Mouse (Mus musculus) layer of hippocampus, postnatal 25 days (tissue): ENCODE data around the gene Olfr191. TPM values are rescaled to one million over a fixed set of nuclear protein-coding genes. Genes with fewer than 3 reads are reported as not detected.
"Not testable (repeated sequence)": the region's sequence is repeated elsewhere in the genome, so short reads cannot be mapped to it uniquely, and the experiment has no call there.

ENCODE experiments used
- DNase-seq, 2 experiments: peaks; one replicate each; pipeline ENCODE4 v3.0.0; 2022; ENCODE audit warnings: mixed read lengths in 2 of 2, low spot score in 1 of 2; ENCODE audit errors: extremely low spot score in 1 of 2
- total RNA-seq, 2 experiments: library from RNA; stranded (reverse); gene quantifications; 2 replicates each; pipeline ENCODE4 v1.2.3; 2021

The Olfr191 gene
- total RNA-seq, result not detected

DNA sequence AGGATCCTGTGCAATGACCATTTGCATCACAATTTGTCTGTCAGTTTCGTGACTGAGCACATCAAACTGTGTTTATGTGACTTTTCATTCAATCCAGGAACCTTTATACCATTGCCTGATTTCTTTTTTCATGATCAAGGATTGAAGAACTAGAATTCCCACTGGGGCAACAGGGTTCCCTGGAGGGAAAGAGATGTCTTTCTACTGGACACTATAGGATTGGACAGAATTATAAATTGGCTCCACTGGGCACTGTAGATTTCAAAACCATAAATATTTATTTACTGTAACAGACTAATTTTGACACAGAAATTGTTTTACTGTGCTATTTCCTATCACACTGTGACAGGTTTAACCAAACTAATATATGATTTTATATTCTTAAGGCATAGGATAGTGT, at the start of gene Olfr191:
Gene Olfr191 (minus strand): TSS at position 101 of the 400 bp plus-strand sequence.
- DNase-seq, result not testable (repeated sequence)

DNA sequence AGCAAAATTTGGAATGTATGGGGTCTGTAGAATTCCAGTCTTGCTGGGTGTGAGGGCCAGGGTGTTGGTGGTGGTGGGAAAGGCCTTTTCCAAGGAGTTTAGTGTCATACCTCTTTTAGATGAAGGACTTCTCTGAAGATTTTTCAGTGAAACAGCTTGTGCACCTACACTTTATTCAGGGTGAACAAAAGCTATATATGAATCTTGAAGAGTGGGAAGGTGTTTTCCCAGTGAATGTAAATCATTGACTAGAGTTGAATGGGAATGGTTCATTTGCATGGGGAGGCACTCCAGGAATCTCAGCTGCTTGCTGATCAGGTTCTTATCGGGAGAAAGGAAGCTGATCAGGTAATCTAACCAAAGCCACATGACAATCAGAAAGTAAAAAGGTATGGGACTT, 41.1 kb upstream of the Olfr191 start:
- no peak for DNase-seq

- DNase-seq, result no peak
Measured at GRCm38 (mm10) chr16:59120969-59121368, 31.3 kb upstream of the Olfr191 start, which contains the start of gene Olfr194. Olfr194 (minus strand) TSS chr16:59121069.

GRCm38 (mm10) chr16:59111781-59112180, 22.2 kb upstream of the Olfr191 start, which contains the start of gene Olfr193:
Olfr193 (minus strand) TSS chr16:59111881.
- no peak for DNase-seq

- not testable (repeated sequence) for DNase-seq
Measured at GRCm38 (mm10) chr16:59108522-59108921, 18.9 kb upstream of the Olfr191 start.

- DNase-seq, result no peak
Measured at GRCm38 (mm10) chr16:59105312-59105711, 15.7 kb upstream of the Olfr191 start.

- not testable (repeated sequence) for DNase-seq
Measured at GRCm38 (mm10) chr16:59081113-59081512, 8.5 kb downstream of the Olfr191 start.

DNA sequence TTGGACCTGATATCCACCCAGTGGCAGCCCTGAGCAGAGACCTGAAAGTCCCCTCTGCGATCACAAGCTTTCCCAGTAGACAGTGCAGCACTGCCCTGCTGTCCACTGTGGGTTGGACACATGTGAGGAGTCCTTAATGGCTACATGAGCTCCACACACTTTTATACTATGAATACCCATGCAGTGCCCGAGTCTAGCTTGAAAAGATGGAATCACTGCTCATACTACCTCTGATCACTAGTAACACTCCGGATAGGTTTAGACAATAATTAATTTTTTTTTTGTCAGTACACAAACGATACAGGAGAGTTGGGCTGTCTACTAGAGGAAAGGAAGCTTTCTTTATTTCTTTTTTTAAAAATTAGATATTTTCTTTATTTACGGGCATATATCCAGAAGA, 11.7 kb downstream of the Olfr191 start, which contains the start of gene Olfr190:
Gene Olfr190 (minus strand): TSS at position 101 of the 400 bp plus-strand sequence.
- DNase-seq, result no peak

GRCm38 (mm10) chr16:59073520-59073919, 16.1 kb downstream of the Olfr191 start:
- DNase-seq, result no peak

GRCm38 (mm10) chr16:59071755-59072154, 17.9 kb downstream of the Olfr191 start:
- DNase-seq, result no peak

DNA sequence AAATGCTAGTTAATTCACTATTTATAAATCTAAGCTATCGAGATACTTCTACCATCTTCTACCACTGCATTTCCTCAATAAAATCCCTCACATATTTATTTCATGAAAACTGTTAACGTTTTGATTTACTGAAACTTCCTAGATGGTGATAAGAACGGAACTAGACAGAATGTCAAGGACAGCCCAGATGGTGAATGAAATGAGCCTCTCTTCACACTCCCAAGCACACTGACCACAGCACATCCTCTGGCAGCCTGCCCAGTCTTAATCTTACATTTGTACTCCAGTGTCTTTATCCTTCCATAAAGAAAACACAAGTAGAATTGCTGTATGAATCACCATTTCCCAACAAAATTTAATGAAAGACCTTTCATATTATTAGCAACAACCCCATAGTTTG, 27.2 kb downstream of the Olfr191 start:
- not testable (repeated sequence) for DNase-seq

GRCm38 (mm10) chr16:59049286-59049685, 40.3 kb downstream of the Olfr191 start:
- not testable (repeated sequence) for DNase-seq

DNA sequence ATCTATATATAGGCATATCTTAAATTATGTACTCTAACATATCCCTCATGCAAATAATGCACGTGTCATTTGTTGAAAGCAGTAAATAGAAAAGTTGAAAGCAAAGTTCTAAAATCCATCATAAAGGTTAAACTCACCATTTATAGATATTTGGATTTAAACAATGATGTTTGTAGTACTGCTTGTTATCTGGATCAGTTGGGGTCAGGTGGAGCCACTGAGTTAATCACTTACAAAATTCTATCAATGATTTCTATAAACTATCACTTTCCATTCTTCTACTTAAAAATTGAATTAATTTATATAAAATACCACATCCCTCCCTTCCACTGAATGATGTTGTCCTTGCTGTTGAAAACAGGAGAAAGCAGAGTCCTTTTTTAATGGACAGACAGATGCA, 40.8 kb downstream of the Olfr191 start:
- no peak for DNase-seq

- DNase-seq, result no peak
Measured at GRCm38 (mm10) chr16:59047579-59047978, 42.0 kb downstream of the Olfr191 start.

- no peak for DNase-seq
Measured at GRCm38 (mm10) chr16:59045835-59046234, 43.8 kb downstream of the Olfr191 start.

DNA sequence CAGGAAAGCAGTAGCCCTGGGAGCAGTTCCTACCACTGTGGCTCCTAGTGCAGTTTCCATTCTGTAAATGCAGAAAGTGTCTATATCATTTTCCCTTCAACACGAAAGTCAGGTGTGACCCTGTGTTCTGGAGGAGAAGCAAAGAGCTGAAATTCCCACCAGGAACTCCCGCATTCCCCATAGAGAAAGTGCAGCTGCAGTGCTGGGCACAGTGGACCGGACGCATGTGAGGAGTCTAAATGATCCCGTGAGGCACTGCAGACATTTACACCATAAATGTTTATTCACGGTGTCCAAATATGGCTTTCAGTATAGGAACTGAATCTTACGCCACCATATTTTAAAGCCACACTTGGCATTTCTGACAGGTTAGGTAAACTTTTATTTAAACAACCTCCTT, 49.9 kb downstream of the Olfr191 start, which contains the start of gene Olfr187:
Gene Olfr187 (minus strand): TSS at position 58 of the 400 bp plus-strand sequence.
- no peak for DNase-seq

Other genes with a start within 250 kb of the Olfr191 start
- not detected for gene Olfr177, start 215.1 kb downstream of the Olfr191 start, total RNA-seq
- not detected for gene Olfr178, start 197.8 kb downstream of the Olfr191 start, total RNA-seq
- not detected for gene Olfr181, start 161.1 kb downstream of the Olfr191 start, total RNA-seq
- gene Olfr180, start 160.4 kb downstream of the Olfr191 start, total RNA-seq, result not detected
- not detected for gene Olfr183, start 94.5 kb downstream of the Olfr191 start, total RNA-seq
- not detected for gene Olfr186, start 59.5 kb downstream of the Olfr191 start, total RNA-seq
- gene Olfr187, start 50.1 kb downstream of the Olfr191 start, total RNA-seq, result not detected
- gene Olfr190, start 11.8 kb downstream of the Olfr191 start, total RNA-seq, result not detected
- not detected for gene Olfr193, start 22.1 kb upstream of the Olfr191 start, total RNA-seq
- not detected for gene Olfr194, start 31.2 kb upstream of the Olfr191 start, total RNA-seq
- not detected for gene Olfr195, start 57.2 kb upstream of the Olfr191 start, total RNA-seq
- gene Olfr196, start 80.6 kb upstream of the Olfr191 start, total RNA-seq, result not detected
- gene Olfr198, start 113.7 kb upstream of the Olfr191 start, total RNA-seq, result not detected
- gene Olfr199, start 129.9 kb upstream of the Olfr191 start, total RNA-seq, result not detected
- gene Olfr201, start 182.8 kb upstream of the Olfr191 start, total RNA-seq, result not detected
- not detected for gene Olfr202, start 197.0 kb upstream of the Olfr191 start, total RNA-seq
- gene Olfr203, start 209.1 kb upstream of the Olfr191 start, total RNA-seq, result not detected
- not detected for gene Olfr204, start 228.4 kb upstream of the Olfr191 start, total RNA-seq
- not detected for gene Olfr205, start 241.3 kb upstream of the Olfr191 start, total RNA-seq